Mouse (Mus musculus): ENCODE measurements around the gene Inha. TPM values are rescaled to one million over a fixed set of nuclear protein-coding genes. Genes with fewer than 3 reads are reported as not detected.

Inha gene
- polyA plus RNA-seq, 1 experiment from 2014 or later = 24.5 TPM

DNA sequence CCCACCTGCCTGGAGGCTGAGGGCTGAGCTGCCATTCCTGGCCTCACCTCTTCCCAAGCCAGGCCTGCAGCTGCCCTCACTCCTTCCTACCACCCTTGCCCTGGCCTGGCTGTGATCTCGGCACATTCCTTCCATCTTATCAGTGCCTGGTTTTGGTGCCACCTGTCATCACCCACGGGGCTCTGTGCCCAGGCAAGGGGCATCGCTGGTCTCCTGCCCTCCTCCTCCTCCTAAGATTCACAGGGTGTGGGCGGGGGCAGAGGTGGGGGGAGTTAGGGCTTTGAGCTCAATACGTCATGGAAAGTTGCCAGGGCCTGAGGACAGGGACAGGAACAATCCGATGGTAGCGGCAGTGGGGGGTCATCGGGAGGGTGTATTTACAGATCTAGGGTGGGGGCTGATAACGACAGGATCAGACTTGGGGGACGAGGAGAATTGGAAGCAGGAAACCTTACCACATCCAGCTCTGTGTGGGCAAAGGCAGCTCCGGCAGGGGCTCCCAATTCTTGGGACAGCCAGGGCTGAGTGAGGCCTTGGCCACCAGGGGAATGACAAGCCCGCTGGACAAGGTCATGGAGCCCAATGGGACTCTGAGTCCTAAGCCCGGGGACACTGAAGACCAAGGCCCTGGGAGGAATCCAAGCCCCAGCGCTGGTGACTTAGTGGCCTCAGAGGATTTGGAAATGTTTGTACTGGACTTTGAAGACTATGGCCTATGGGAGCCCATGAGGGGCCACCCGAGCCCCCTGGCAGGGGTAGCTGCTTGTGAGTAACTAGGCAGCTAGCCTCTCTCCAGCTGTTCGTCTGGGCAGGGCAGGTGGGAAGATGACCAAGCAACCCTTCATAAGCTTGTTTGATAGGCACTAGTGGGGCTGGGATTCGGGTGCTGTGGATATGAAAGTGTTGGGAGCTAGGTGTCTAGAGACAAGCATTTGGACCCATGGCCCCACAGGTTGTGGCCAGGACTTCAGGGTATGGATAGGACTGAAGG, 42.7 kb downstream of the Inha start:
- Histone ChIP-seq H3K4me2 (no peak overlapping the region), H3K9ac (no peak overlapping the region), H3K27ac (no peak overlapping the region), H3K4me1 (peaks cover 19% of the 10 kb centered on the region), H3K4me3 (no peak overlapping the region), H3K9me3 (no peaks in the 10 kb centered on the region), H3K27me3 (replicated peaks) (no peaks in the 10 kb centered on the region), H3K36me3 (replicated peaks) (peaks cover 33% of the 10 kb centered on the region; the same call in 1 of the 2 replicates)
- no peak for ATAC-seq (replicated peaks)
- WGBS = 89% methylated on average over 17 of the region's 17 CpGs

DNA sequence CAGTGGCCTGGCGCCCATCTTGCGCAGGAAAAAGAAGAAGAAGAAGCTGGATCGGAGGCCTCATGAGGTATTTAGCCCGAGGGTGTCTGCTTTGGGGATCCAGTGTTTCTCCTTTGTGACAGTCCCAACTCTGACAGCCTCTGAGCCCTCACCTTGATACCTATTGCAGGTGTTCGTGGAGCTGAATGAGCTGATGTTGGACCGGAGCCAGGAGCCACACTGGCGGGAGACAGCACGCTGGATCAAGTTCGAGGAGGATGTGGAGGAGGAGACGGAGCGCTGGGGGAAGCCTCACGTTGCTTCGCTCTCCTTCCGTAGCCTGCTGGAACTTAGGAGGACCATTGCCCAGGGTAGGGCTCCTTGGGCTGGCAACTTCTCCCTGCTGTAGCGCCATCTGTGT, 43.7 kb downstream of the Inha start:
- peaks cover 17% of the 10 kb centered on the region for H3K4me1 ChIP-seq
- H3K9ac ChIP-seq = no peak overlapping the region
- no peak overlapping the region for H3K4me2 ChIP-seq
- ATAC-seq (replicated peaks) = no peak
- no peak overlapping the region for H3K27ac ChIP-seq
- H3K9me3 ChIP-seq = no peaks in the 10 kb centered on the region
- WGBS = 93% methylated on average over 15 of the region's 15 CpGs
- H3K4me3 ChIP-seq = no peak overlapping the region
- H3K36me3 ChIP-seq (replicated peaks) = peaks cover 36% of the 10 kb centered on the region; the same call in 1 of the 2 replicates
- H3K27me3 ChIP-seq (replicated peaks) = no peaks in the 10 kb centered on the region

DNA sequence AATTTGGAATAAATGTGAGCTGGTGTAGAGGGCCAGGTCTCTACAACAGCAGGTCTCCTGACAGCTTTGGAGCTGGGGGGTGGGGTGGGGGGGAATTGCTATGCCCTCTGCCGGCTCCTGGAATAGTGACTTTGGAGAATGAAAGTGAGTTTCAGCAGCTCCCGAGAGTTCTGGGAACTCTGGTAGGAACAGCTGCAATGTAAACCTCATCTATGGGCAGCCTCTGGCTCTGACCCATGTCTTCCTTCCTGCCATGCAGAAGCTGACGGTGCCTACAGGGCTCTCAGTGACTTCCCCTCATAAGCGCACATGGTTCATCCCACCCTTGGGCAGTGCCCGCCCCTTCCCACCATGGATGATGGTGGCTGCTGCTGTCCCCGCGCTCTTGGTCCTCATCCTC, 48.8 kb downstream of the Inha start:
- Histone ChIP-seq H3K36me3 (replicated peaks) (peaks cover 42% of the 10 kb centered on the region; the same call in 1 of the 2 replicates), H3K27me3 (replicated peaks) (no peaks in the 10 kb centered on the region), H3K9me3 (no peaks in the 10 kb centered on the region), H3K4me2 (no peak overlapping the region), H3K4me3 (no peak overlapping the region), H3K27ac (no peak overlapping the region), H3K9ac (no peak overlapping the region), H3K4me1 (peaks cover 12% of the 10 kb centered on the region)
- no peak for ATAC-seq (replicated peaks)
- WGBS = 92% methylated on average over 7 of the region's 7 CpGs

DNA sequence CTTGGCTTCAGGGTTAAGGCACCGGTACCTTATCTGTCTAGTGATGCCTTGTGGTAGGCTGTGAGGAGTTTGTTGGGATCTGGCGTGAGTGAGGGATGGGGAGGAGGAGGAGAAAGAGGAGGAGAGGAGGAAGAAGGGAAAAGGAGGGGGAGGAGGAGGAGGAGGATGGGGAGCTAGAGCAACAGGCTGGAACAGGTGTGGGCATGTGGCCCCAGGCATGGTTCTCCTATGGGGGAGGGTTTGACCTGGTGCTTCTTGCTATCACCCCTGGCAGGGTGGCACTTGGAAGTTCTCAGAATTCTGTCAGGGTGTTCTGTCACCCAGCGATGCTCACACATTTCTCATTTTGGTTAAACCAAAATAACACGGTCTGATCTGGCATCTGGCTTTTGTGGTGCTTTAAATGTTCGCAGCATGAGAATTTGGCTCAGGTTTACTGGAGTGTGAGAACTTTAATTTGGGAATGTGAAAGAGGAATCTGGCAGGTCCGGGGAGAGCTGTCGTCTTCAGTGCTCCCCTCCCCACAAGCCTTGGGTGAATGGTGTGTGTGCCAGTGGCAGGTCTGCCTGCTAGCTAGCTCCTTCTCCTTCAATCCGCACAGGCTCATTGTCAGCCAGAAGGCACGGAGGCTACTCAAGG, 49.4 kb downstream of the Inha start:
- Histone ChIP-seq H3K27ac (no peak overlapping the region), H3K4me3 (no peak overlapping the region), H3K36me3 (replicated peaks) (peaks cover 42% of the 10 kb centered on the region; the same call in 1 of the 2 replicates), H3K9ac (no peak overlapping the region), H3K4me2 (no peak overlapping the region), H3K27me3 (replicated peaks) (no peaks in the 10 kb centered on the region), H3K9me3 (no peaks in the 10 kb centered on the region), H3K4me1 (peaks cover 12% of the 10 kb centered on the region)
- WGBS = 82% methylated on average over 9 of the region's 9 CpGs
- ATAC-seq (replicated peaks) = no peak

DNA sequence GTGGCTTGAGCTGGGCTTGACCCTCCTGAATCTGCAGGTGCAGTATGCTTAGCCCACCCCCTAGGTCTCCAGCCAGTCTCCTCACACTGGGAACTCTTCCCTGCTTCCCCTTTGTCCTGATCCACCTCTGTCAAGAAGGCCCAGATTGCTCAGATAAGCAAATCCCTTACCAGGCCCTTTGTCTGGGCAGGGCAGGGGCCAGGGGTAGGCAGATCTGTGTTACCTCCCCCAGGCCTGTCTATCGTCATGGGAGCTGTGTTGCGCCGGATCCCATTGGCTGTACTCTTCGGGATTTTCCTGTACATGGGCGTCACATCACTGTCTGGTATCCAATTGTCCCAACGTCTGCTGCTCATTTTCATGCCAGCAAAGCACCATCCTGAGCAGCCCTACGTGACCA, 50.2 kb downstream of the Inha start:
- peaks cover 34% of the 10 kb centered on the region; the same call in 1 of the 2 replicates for H3K36me3 ChIP-seq (replicated peaks)
- H3K9me3 ChIP-seq = no peaks in the 10 kb centered on the region
- H3K4me3 ChIP-seq = no peak overlapping the region
- H3K27me3 ChIP-seq (replicated peaks) = no peaks in the 10 kb centered on the region
- no peak overlapping the region for H3K9ac ChIP-seq
- H3K4me1 ChIP-seq = peaks cover 18% of the 10 kb centered on the region
- ATAC-seq (replicated peaks) = no peak
- no peak overlapping the region for H3K27ac ChIP-seq
- H3K4me2 ChIP-seq = no peak overlapping the region
- WGBS = 87% methylated on average over 7 of the region's 7 CpGs

DNA sequence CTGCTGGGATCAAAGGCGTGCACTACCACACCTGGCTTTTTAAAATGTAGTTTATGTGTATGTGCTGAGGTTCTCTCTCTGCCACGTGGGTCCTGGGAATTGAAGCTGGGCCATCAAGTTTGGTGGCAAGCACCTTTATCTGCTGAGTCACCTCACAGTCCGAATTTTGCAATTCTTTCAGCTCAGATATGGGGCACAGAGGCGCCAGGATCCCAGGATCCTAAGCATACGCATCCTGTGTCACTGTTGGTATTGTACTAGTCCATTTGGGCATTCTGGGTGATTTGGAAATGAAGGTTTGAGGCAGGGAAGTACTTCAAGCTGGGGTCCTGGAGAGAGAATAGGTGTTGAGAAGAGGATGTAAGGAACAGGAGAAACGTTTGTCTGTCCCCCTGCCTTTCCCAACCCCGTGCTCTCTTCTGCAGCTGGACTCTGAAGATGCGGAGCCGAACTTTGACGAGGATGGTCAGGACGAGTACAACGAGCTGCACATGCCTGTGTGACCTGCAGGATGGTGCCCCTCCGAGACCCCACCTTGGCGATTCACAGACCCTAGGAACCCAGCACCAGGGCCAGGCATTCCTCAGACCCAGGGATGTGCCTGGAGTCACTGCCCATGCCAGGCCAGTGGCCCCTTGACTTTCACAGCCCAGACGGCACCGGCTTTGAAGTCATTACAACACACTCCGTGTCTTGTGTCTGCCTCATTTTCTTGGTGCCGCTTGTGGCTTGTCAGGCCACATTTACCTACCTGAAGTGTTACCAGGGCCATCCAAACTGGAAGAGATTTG, 51.7 kb downstream of the Inha start:
- H3K27me3 ChIP-seq (replicated peaks) = no peaks in the 10 kb centered on the region
- peaks cover 20% of the 10 kb centered on the region; the same call in 1 of the 2 replicates for H3K36me3 ChIP-seq (replicated peaks)
- peak overlapping the region; percentile 45; the same call in 1 of the 2 replicates for H3K27ac ChIP-seq
- no peak overlapping the region for H3K4me3 ChIP-seq
- ATAC-seq (replicated peaks) = no peak; the same call in 1 of the 2 replicates
- H3K4me1 ChIP-seq = peaks cover 18% of the 10 kb centered on the region
- no peak overlapping the region for H3K9ac ChIP-seq
- 88% methylated on average over 18 of the region's 18 CpGs for WGBS
- H3K4me2 ChIP-seq = no peak overlapping the region
- 0 out of 2 replicates have a peak, but pooled peaks cover 2% of the 10 kb centered on the region for H3K9me3 ChIP-seq

DNA sequence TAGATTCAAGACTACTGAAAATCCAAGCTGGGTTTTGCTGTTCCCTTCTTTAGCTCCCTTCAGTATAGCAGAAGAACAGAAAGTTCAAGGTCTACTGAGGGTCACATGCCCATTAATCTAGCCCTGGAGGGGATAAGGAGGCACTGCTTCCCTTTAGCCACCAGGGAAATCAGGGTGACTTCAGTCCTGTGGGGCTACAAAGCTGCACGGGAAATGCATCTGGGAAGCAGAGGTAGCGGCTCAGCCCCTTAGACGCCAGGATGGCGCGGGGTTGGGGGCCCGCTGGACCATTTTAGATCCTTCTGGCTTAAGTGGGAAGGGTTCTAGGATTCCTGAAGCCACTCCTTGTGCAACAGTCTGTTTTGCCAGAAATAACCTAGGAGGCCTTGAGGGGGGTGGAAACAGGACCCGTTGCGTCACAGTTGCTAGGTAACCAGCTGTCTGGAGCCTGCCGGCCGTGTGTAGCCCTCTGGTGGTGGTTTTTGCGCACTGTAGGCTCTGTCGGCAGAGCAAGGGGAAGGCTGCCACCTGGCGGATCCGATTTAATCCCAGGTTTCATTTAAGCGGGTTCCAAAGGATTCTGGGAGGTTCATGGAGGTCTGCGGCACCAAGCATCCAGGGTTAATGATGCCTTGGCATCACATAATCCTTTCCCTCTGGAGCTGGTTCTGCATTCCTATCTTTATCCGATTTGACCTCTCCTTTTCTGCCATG, 52.5 kb downstream of the Inha start:
- Histone ChIP-seq H3K4me2 (peak overlapping the region; percentile 40), H3K36me3 (replicated peaks) (peaks cover 12% of the 10 kb centered on the region; the same call in 1 of the 2 replicates), H3K27ac (peak overlapping the region; percentile 56), H3K4me3 (no peak overlapping the region), H3K4me1 (peaks cover 18% of the 10 kb centered on the region), H3K27me3 (replicated peaks) (no peaks in the 10 kb centered on the region), H3K9ac (no peak overlapping the region), H3K9me3 (0 out of 2 replicates have a peak, but pooled peaks cover 2% of the 10 kb centered on the region)
- WGBS = 9% methylated on average over 17 of the region's 17 CpGs
- peak; percentile 93 for ATAC-seq (replicated peaks)

Other genes with a start within 250 kb of the Inha start
- 24.2 and 26.6 TPM in 2 replicates for gene Ptprn, start 242.6 kb upstream of the Inha start, polyA plus RNA-seq (2015; fragmentation: Nextera tagmentation; extraction: Ambion mirVana)
- gene Resp18, start 228.7 kb upstream of the Inha start, polyA plus RNA-seq (2015; fragmentation: Nextera tagmentation; extraction: Ambion mirVana) = 167 and 169 TPM in 2 replicates
- gene Dnpep, start 189.1 kb upstream of the Inha start, polyA plus RNA-seq (2015; fragmentation: Nextera tagmentation; extraction: Ambion mirVana) = 152 and 162 TPM in 2 replicates
- gene Des, start 146.7 kb upstream of the Inha start, polyA plus RNA-seq (2015; fragmentation: Nextera tagmentation; extraction: Ambion mirVana) = 1.5 and 2.0 TPM in 2 replicates
- 20.8 and 21.3 TPM in 2 replicates for gene Speg, start 131.8 kb upstream of the Inha start, polyA plus RNA-seq (2015; fragmentation: Nextera tagmentation; extraction: Ambion mirVana)
- gene Gmppa, start 71.1 kb upstream of the Inha start, polyA plus RNA-seq (2015; fragmentation: Nextera tagmentation; extraction: Ambion mirVana) = 86.1 and 98.7 TPM in 2 replicates
- gene Asic4, start 56.6 kb upstream of the Inha start, polyA plus RNA-seq (2015; fragmentation: Nextera tagmentation; extraction: Ambion mirVana) = 64.4 and 73.2 TPM in 2 replicates
- gene Chpf, start 27.8 kb upstream of the Inha start, polyA plus RNA-seq (2015; fragmentation: Nextera tagmentation; extraction: Ambion mirVana) = 42.3 and 45.8 TPM in 2 replicates
- 59.2 and 60.0 TPM in 2 replicates for gene Tmem198, start 27.5 kb upstream of the Inha start, polyA plus RNA-seq (2015; fragmentation: Nextera tagmentation; extraction: Ambion mirVana)
- gene Obsl1, start 625 bp upstream of the Inha start, polyA plus RNA-seq (2015; fragmentation: Nextera tagmentation; extraction: Ambion mirVana) = 29.3 and 31.9 TPM in 2 replicates
- gene Stk11ip, start 14.5 kb downstream of the Inha start, polyA plus RNA-seq (2015; fragmentation: Nextera tagmentation; extraction: Ambion mirVana) = 25.7 and 27.7 TPM in 2 replicates
- gene Slc4a3, start 39.2 kb downstream of the Inha start, polyA plus RNA-seq (2015; fragmentation: Nextera tagmentation; extraction: Ambion mirVana) = 68.8 and 79.6 TPM in 2 replicates